Mouse (Mus musculus): Measurements from ENCODE around the gene Rplp2.

Gene Rplp2

GRCm38 (mm10) chr7:141485186-141485585 is 38.0 kb downstream of the Rplp2 start:
- no peak for DNase-seq

DNA sequence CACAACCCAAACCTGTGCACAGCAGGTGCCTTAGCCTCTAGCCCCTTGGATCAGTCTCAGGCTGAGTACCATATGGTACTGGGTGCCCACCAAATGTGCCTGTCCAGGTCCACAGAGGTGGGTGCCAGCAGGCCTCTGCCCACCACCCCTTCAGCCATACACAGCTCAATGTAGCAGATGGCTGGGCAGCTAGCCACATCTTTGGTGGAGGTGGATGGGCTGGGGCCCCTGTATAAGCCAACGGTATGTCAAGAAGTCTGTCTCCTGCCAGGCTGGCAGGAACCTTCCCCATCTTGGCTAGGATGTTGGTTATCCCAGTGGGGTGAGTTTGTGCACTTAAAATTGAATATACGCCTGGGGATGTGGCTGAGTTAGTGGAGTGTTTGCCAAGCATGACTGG is 38.4 kb downstream of the Rplp2 start:
- DNase-seq: no peak

DNA sequence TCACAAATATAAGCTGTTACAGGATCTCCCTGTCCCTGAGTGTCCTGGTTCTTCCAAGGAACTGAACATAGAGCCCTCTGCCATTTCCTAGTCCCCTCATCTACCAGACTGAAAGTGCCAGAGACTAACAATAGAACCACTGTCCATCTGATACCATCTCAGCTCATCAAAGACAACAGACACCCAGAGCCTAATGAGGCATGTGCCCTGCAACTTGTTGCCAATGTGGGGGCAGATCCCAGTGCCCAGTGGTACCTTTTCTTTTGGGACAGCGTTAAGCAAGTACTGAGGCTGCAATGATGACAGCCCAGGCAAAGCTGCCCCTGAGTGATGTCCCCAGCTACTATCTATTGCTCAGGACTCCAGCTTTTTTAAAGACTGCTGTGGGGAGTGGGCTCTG is 39.1 kb downstream of the Rplp2 start:
- DNase-seq: no peak

GRCm38 (mm10) chr7:141487141-141487540 is 40.0 kb downstream of the Rplp2 start:
- no peak for DNase-seq

GRCm38 (mm10) chr7:141491151-141491550 is 44.0 kb downstream of the Rplp2 start:
- DNase-seq: peak in 1 of 2 experiments; percentile 49

DNA sequence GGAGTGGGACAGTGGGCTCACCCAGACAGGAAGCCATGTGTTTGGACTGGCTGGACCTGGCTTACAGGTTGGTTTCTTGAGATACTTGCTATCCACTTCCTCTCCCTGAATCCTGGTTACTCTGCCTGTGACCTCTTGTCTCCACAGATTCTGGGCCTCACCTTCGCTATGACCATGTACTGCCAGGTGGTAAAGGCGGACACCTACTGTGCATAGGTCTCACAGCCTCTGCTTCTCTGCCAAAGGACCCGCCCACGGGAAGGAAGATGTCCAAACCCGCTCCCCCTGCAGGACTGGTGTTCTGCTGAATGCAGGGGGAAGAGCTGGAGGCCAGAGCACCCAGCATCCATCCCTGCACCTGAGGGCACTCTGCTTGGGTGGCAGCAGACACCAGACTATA is 45.6 kb downstream of the Rplp2 start:
- DNase-seq: no peak

- DNase-seq: no peak
These were observed 46.6 kb downstream of the Rplp2 start for GRCm38 (mm10) chr7:141493729-141494128.

DNA sequence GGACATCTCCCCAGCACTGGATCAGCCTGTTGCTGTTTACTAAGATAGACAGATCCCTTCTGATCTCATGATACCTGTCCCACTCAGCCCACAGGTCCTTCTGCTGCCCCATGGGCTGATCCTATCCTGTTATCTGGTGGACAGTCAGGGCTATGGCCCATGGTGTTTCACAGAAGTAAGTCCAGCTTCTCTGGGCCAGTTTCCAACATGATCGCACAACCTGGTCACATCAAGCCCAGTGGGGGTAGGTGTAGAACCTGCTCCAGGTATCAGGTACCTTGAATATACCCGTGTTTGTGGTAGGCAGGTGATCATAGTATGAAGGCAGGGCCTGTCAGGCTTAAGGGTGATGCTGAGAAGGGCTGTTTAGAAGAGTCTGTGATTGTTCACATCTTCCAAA is 48.2 kb downstream of the Rplp2 start:
- DNase-seq: no peak

DNA sequence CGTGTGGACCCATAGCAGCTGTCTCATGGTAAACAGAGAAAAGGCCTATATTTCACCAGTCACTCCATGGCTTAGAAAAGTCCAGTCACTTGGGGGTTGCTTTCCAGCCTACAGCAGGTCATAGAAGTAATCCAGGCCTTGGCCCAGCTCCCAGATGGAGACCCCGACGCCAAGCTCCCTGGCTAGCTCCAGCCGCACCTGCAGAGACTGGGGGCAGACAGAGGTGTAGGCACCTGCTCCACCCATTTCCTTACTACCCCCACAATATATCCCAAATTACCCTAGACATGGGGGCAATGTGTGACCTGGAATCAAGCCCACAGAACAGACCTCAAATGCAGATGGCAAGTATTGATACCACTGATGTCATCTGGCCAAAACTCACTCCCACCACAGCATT is 48.8 kb downstream of the Rplp2 start:
- no peak for DNase-seq

GRCm38 (mm10) chr7:141497600-141497999 is 50.4 kb downstream of the Rplp2 start:
- DNase-seq: no peak
